Comparison of ENCODE assay signal across 9 mouse cellular contexts in genomic region chr14:46379285-46379684, GRCm38 (mm10). TPM values are rescaled to one million over a fixed set of nuclear protein-coding genes. Genes with fewer than 3 reads are reported as not detected.
DNase-seq lines count a peak whose midpoint lies in the region; ATAC-seq lines count a peak whose summit lies in the region.
"Had no signal": no experiment of that assay in that cellular context is flagged by ENCODE, and none has a peak within 500 bp of the region (broad histone marks: within the 10 kb centered on the region; RNA-seq: fewer than 3 reads in every experiment).

Gene Gm15217, plus strand, starts transcription at chr14:46379414.

- peaks cover 14% of the 10 kb centered on the region for H3K4me1 ChIP-seq in heart, embryonic 16.5 days (ENCODE audit: control insufficient read depth, insufficient read depth, low read length)
- peaks cover 45% of the 10 kb centered on the region for H3K4me1 ChIP-seq in embryonic facial prominence, embryonic 13.5 days
- peaks cover 11% of the 10 kb centered on the region; the same call in 1 of the 2 replicates for H3K4me1 ChIP-seq in intestine, embryonic 16.5 days (ENCODE audit: control insufficient read depth, insufficient read depth, low read length)
- peaks cover 7% of the 10 kb centered on the region; the same call in 1 of the 2 replicates for H3K4me1 ChIP-seq in midbrain, embryonic 13.5 days (replicated peaks)

- no peaks in the 10 kb centered on the region for H3K9me3 ChIP-seq in heart, embryonic 16.5 days (replicated peaks; ENCODE audit: control insufficient read depth, low read length)
- no peaks in the 10 kb centered on the region for H3K9me3 ChIP-seq in embryonic facial prominence, embryonic 13.5 days
- no peaks in the 10 kb centered on the region for H3K9me3 ChIP-seq in intestine, embryonic 16.5 days (ENCODE audit: control insufficient read depth, low read length)
- H3K9me3 ChIP-seq in midbrain, embryonic 13.5 days: no peaks in the 10 kb centered on the region

- 84% methylated on average over 12 of the region's 12 CpGs for WGBS in heart, embryonic 16.5 days
- 81% methylated on average over 12 of the region's 12 CpGs for WGBS in embryonic facial prominence, embryonic 13.5 days
- 75% methylated on average over 12 of the region's 12 CpGs for WGBS in intestine, embryonic 16.5 days
- WGBS in midbrain, embryonic 13.5 days: 88% methylated on average over 12 of the region's 12 CpGs

- no peak within 1 kb of the TSS for H3K27ac ChIP-seq in heart, embryonic 16.5 days (ENCODE audit: low read length)
- peak within 1 kb of the TSS; percentile 85 for H3K27ac ChIP-seq in embryonic facial prominence, embryonic 13.5 days
- no peak within 1 kb of the TSS for H3K27ac ChIP-seq in intestine, embryonic 16.5 days (ENCODE audit: low read length)
- H3K27ac ChIP-seq in midbrain, embryonic 13.5 days: no peak within 1 kb of the TSS

- H3K9ac ChIP-seq in heart, embryonic 16.5 days (ENCODE audit: low read length): peak within 1 kb of the TSS; percentile 63
- peak within 1 kb of the TSS; percentile 40; the same call in 1 of the 2 replicates for H3K9ac ChIP-seq in embryonic facial prominence, embryonic 13.5 days
- no peak within 1 kb of the TSS for H3K9ac ChIP-seq in intestine, embryonic 16.5 days (ENCODE audit: low read depth, low read length)
- H3K9ac ChIP-seq in midbrain, embryonic 13.5 days (replicated peaks): peak within 1 kb of the TSS; percentile 44; the same call in 1 of the 2 replicates

- no peak for DNase-seq in heart, postnatal 10 days
- no peak for DNase-seq in adrenal gland, adult (ENCODE audit: inconsistent age in 2 of 2, low spot score in 1 of 2)
- DNase-seq in right cerebral cortex, postnatal 10 days (ENCODE audit: low spot score in 2 of 2): no peak
- no peak for DNase-seq in T-cell, adult 2 months (ENCODE audit: low spot score)

- peak within 1 kb of the TSS; percentile 49 for H3K4me3 ChIP-seq in heart, embryonic 16.5 days (ENCODE audit: low read length)
- H3K4me3 ChIP-seq in embryonic facial prominence, embryonic 13.5 days: peak within 1 kb of the TSS; percentile 34
- H3K4me3 ChIP-seq in intestine, embryonic 16.5 days (ENCODE audit: low read length): 0 out of 2 replicates have a peak within 1 kb of the TSS, but pooled peaks have one; percentile 1
- peak within 1 kb of the TSS; percentile 32 for H3K4me3 ChIP-seq in midbrain, embryonic 13.5 days (replicated peaks)

- intact Hi-C loops in heart, postnatal 10 days (cut with DNase I): no loop called here

- no peaks in the 10 kb centered on the region for H3K36me3 ChIP-seq in heart, embryonic 16.5 days (ENCODE audit: control insufficient read depth, insufficient read depth)
- H3K36me3 ChIP-seq in embryonic facial prominence, embryonic 13.5 days: peaks cover 27% of the 10 kb centered on the region
- H3K36me3 ChIP-seq in intestine, embryonic 16.5 days (ENCODE audit: control insufficient read depth, insufficient read depth, low read length): no peaks in the 10 kb centered on the region
- H3K36me3 ChIP-seq in midbrain, embryonic 13.5 days: no peaks in the 10 kb centered on the region

- peak within 1 kb of the TSS; percentile 84 for H3K4me2 ChIP-seq in heart, embryonic 16.5 days (ENCODE audit: low read depth, low read length)
- H3K4me2 ChIP-seq in embryonic facial prominence, embryonic 13.5 days: peak within 1 kb of the TSS; percentile 64
- H3K4me2 ChIP-seq in intestine, embryonic 16.5 days (ENCODE audit: low read depth, low read length): peak within 1 kb of the TSS; percentile 49
- H3K4me2 ChIP-seq in midbrain, embryonic 13.5 days (replicated peaks): peak within 1 kb of the TSS; percentile 60

- H3K27me3 ChIP-seq in heart, embryonic 16.5 days (ENCODE audit: control insufficient read depth, insufficient read depth, low read length): no peaks in the 10 kb centered on the region; the same call in 1 of the 2 replicates
- no peaks in the 10 kb centered on the region for H3K27me3 ChIP-seq in embryonic facial prominence, embryonic 13.5 days
- H3K27me3 ChIP-seq in intestine, embryonic 16.5 days (replicated peaks; ENCODE audit: control insufficient read depth, insufficient read depth, low read length): peaks cover 5% of the 10 kb centered on the region; the same call in 1 of the 2 replicates
- H3K27me3 ChIP-seq in midbrain, embryonic 13.5 days: peaks cover 58% of the 10 kb centered on the region

- no peak for ATAC-seq in heart, embryonic 16.5 days (replicated peaks; ENCODE audit: extremely low read depth, insufficient read depth, low FRiP score)
- no peak for ATAC-seq in embryonic facial prominence, embryonic 13.5 days (ENCODE audit: insufficient number of reproducible peaks, insufficient read depth, low FRiP score, low TSS enrichment, low read depth)
- ATAC-seq in intestine, embryonic 16.5 days: no peak
- no peak for ATAC-seq in midbrain, embryonic 13.5 days
- ATAC-seq: inflammation-experienced regulatory T-cells, adult 6 months had no signal

RNA-seq across cellular contexts. Expression of gene Gm15217, which starts in this region (rescaled TPM):
- polyA plus RNA-seq in heart, embryonic 16.5 days (2015; fragmentation: Nextera tagmentation; extraction: Ambion mirVana): not detected in 2 replicates
- total RNA-seq in heart, postnatal 10 days (2021): not detected
- polyA plus RNA-seq in embryonic facial prominence, embryonic 13.5 days (2015; fragmentation: Nextera tagmentation; extraction: Ambion mirVana): 0.41 and 0.65 TPM in 2 replicates
- 0.21 TPM in 1 of 2 replicates, not detected in the other for polyA plus RNA-seq in intestine, embryonic 16.5 days (2015; fragmentation: Nextera tagmentation; extraction: Ambion mirVana)
- not detected in 2 replicates for polyA plus RNA-seq in midbrain, embryonic 13.5 days (2015; fragmentation: Nextera tagmentation; extraction: Ambion mirVana)
- polyA plus RNA-seq: inflammation-experienced regulatory T-cells, adult 6 months had no signal
